Mouse (Mus musculus) embryonic facial prominence, embryonic 13.5 days (tissue): ENCODE results near the gene Ntm. TPM values are rescaled to one million over a fixed set of nuclear protein-coding genes. Genes with fewer than 3 reads are reported as not detected.

Experiments
- ATAC-seq: fragments of 200-750 bp; cut with Nextera tagmentation; 2 replicates; pipeline ENCODE4 v1.8.0; 2017; ENCODE audit warnings: low read depth; ENCODE audit not compliant: insufficient number of reproducible peaks, insufficient read depth, low FRiP score, low TSS enrichment
- H3K27ac ChIP-seq: fragments of 300-500 bp; sonication (generic); 2 replicates; pipeline ENCODE4 v1.5.1; 2015; ENCODE audit warnings: moderate library complexity, mild to moderate bottlenecking, inconsistent platforms
- H3K27me3 ChIP-seq: fragments of 300-500 bp; sonication (generic); 2 replicates; pipeline ENCODE4 v1.6.1; 2015; ENCODE audit warnings: mild to moderate bottlenecking, inconsistent platforms
- H3K36me3 ChIP-seq: fragments of 300-500 bp; sonication (generic); 2 replicates; pipeline ENCODE4 v1.6.1; 2015; ENCODE audit warnings: mild to moderate bottlenecking, inconsistent platforms
- H3K4me1 ChIP-seq: fragments of 300-500 bp; sonication (generic); 2 replicates; pipeline ENCODE4 v1.6.1; 2015; ENCODE audit warnings: inconsistent platforms
- H3K4me2 ChIP-seq: fragments of 300-500 bp; sonication (generic); 2 replicates; pipeline ENCODE4 v1.6.1; 2015; ENCODE audit warnings: moderate library complexity, mild to moderate bottlenecking, inconsistent platforms
- H3K4me3 ChIP-seq: fragments of 300-500 bp; sonication (generic); 2 replicates; pipeline ENCODE4 v1.5.1; 2015; ENCODE audit warnings: mild to moderate bottlenecking, inconsistent platforms
- H3K9ac ChIP-seq: fragments of 300-500 bp; sonication (generic); 2 replicates; pipeline ENCODE4 v1.6.1; 2015; ENCODE audit warnings: mild to moderate bottlenecking, inconsistent platforms
- H3K9me3 ChIP-seq: fragments of 300-500 bp; sonication (generic); 2 replicates; pipeline ENCODE4 v1.6.1; 2016; ENCODE audit warnings: inconsistent platforms
- WGBS: fragments of 180-500 bp; shearing (Covaris S2); methylation state at CpG from one replicate; pipeline ENCODE4 v1.1.7; 2015; ENCODE audit warnings: mixed read lengths; 5-methylcytosine and 5-hydroxymethylcytosine counted together
- polyA plus RNA-seq: library from polyadenylated mRNA; unstranded; fragments of >200 nt; fragmentation: Nextera tagmentation; extraction: Ambion mirVana; gene quantifications from 2 replicates; pipeline ENCODE4 v1.2.1, GENCODE M21; 2015

Gene Ntm
- polyA plus RNA-seq, 1 experiment from 2014 or later = 16.1 TPM

DNA sequence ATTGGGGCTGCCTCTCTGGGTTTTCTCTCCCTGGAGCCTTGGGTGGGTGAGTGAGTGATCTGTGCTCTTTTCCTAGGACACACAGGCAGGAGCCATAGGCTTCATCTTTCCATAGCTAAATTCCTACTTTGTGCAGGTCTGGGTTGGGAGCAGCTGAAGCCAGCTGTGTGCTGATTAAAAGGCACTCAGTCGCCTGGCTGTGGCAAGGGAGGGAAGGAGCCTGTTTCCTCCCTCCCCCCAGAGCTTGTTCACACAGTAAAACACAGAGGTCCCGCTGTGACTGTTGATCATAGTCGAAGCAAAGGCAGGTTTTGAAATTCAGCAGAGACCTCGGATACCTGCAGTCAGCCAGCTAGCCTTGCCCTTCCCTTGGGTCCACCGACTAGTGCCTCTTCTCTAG is 282.3 kb downstream of the Ntm start:
- no peak overlapping the region for H3K9ac ChIP-seq
- H3K9me3 ChIP-seq = no peaks in the 10 kb centered on the region
- peaks cover 13% of the 10 kb centered on the region for H3K4me1 ChIP-seq
- H3K4me3 ChIP-seq = no peak overlapping the region
- H3K4me2 ChIP-seq = no peak overlapping the region
- no peaks in the 10 kb centered on the region for H3K27me3 ChIP-seq
- H3K36me3 ChIP-seq = no peaks in the 10 kb centered on the region
- no peak overlapping the region for H3K27ac ChIP-seq
- 18% methylated on average over 5 of the region's 5 CpGs for WGBS
- no peak for ATAC-seq

- H3K27ac ChIP-seq = no peak overlapping the region
- H3K4me3 ChIP-seq = no peak overlapping the region
- ATAC-seq = no peak
- peaks cover 4% of the 10 kb centered on the region for H3K4me1 ChIP-seq
- no peaks in the 10 kb centered on the region for H3K27me3 ChIP-seq
- no peak overlapping the region for H3K4me2 ChIP-seq
- no peaks in the 10 kb centered on the region for H3K9me3 ChIP-seq
- H3K36me3 ChIP-seq = no peaks in the 10 kb centered on the region
- no peak overlapping the region for H3K9ac ChIP-seq
- 62% methylated on average over 8 of the region's 8 CpGs for WGBS
Measured at GRCm38 (mm10) chr9:29673911-29674310, 289.0 kb downstream of the Ntm start.

DNA sequence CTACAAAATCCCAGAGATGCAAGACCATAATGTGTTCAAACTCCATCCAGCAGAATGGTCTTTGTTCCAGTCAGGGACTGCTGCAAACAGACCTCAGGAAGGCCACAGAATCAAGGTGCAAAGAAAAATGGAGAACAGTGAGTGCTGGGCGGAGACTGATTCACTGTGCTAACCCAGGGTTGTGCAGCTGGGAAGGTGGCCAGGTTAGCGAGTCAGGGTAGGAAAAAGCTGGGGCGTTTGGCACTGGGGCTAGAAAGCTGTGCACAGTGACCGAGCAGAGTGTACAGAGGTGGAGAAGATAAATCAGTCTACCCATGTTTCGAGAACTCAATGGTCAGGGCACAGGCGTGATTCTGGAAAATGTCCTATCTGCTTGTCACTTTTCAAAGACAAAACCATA is 291.1 kb downstream of the Ntm start:
- no peak for ATAC-seq
- H3K27ac ChIP-seq = no peak overlapping the region
- H3K27me3 ChIP-seq = no peaks in the 10 kb centered on the region
- H3K4me3 ChIP-seq = no peak overlapping the region
- H3K36me3 ChIP-seq = no peaks in the 10 kb centered on the region
- peaks cover 4% of the 10 kb centered on the region for H3K4me1 ChIP-seq
- H3K9ac ChIP-seq = no peak overlapping the region
- H3K9me3 ChIP-seq = no peaks in the 10 kb centered on the region
- 84% methylated on average over 6 of the region's 6 CpGs for WGBS
- H3K4me2 ChIP-seq = no peak overlapping the region

GRCm38 (mm10) chr9:29663286-29663685 is 299.7 kb downstream of the Ntm start:
- H3K4me2 ChIP-seq = no peak overlapping the region
- H3K27me3 ChIP-seq = no peaks in the 10 kb centered on the region
- no peak for ATAC-seq
- no peaks in the 10 kb centered on the region for H3K36me3 ChIP-seq
- H3K9me3 ChIP-seq = no peaks in the 10 kb centered on the region
- H3K4me1 ChIP-seq = no peaks in the 10 kb centered on the region
- WGBS = 73% methylated on average over 7 of the region's 7 CpGs
- H3K9ac ChIP-seq = no peak overlapping the region
- H3K4me3 ChIP-seq = no peak overlapping the region
- no peak overlapping the region for H3K27ac ChIP-seq

DNA sequence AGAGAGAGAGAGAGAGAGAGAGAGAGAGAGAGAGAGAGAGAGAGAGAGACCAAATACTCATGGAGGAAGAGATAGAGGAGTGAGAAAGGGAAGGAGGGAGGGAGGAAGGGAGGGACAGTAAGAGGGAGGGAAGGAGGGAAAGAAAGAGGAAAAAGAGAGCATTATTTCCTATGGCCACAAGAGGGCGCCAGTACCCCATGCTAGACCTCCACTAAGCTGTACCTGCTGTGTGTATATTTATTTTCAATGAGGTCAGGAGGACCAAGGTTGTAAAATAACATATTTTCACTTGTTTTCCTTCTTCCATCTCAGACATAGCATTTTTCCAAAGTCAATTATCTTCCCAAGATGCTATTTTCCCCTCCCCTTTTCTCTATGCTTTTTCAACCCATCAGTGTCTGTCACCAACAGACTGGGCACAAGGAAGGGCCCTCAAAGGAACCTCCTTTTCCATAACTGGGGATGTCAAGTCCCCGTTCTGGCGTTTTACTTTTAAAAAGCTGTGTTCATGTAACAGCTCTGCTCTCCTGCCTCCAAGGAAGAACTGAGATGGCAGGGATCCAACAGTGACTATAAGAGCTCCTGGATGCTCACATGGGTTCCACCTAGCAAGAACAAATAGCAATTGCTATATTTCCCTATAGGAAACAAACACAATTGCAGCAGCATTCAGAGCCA is 301.3 kb downstream of the Ntm start:
- ATAC-seq = no peak
- WGBS = 25% methylated on average over 3 of the region's 3 CpGs

DNA sequence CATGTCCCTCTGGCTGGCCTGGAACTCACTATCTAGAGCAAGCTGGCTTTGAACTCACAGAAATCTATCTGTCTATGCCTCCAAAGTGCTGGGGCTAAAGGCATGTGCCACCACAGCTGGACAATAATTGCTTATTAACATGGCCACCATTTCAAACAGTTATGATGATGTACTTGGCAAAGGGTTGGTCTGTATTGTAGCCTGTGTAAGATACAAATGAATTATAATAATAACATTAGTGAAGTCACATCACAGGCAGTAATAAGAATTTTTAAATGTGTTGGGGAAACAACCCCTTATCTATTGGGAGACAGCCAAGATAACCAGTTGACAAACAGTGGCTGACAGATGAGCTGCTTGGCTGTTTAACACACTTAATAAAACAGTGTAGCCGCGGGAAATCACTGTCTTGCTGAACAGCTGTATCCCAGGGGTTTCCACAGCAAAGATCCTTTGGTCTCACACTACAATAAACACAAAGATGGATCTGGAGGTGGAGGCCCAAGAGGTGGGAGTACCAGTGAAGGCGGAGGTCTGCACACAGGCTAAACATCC is 302.8 kb downstream of the Ntm start:
- WGBS = 80% methylated on average over 3 of the region's 3 CpGs
- H3K9me3 ChIP-seq = no peaks in the 10 kb centered on the region
- no peak for ATAC-seq

More for the DNA sequence above, 301.3 kb downstream of the Ntm start:
- H3K36me3 ChIP-seq = no peaks in the 10 kb centered on the region
- H3K27ac ChIP-seq = no peak overlapping the region
- H3K27me3 ChIP-seq = no peaks in the 10 kb centered on the region
- no peak overlapping the region for H3K4me2 ChIP-seq
- no peaks in the 10 kb centered on the region for H3K9me3 ChIP-seq
- no peaks in the 10 kb centered on the region for H3K4me1 ChIP-seq
- no peak overlapping the region for H3K4me3 ChIP-seq
- H3K9ac ChIP-seq = no peak overlapping the region

GRCm38 (mm10) chr9:29657761-29658465 is 305.0 kb downstream of the Ntm start:
- Histone ChIP-seq H3K36me3 (no peaks in the 10 kb centered on the region), H3K9ac (no peak overlapping the region), H3K27me3 (peaks cover 6% of the 10 kb centered on the region; the same call in 1 of the 2 replicates), H3K4me2 (no peak overlapping the region), H3K4me3 (no peak overlapping the region), H3K9me3 (no peaks in the 10 kb centered on the region), H3K27ac (no peak overlapping the region), H3K4me1 (no peaks in the 10 kb centered on the region)
- WGBS = 83% methylated on average over 7 of the region's 7 CpGs
- no peak for ATAC-seq

More for the DNA sequence above, 302.8 kb downstream of the Ntm start:
- Histone ChIP-seq H3K4me1 (no peaks in the 10 kb centered on the region), H3K9ac (no peak overlapping the region), H3K27me3 (no peaks in the 10 kb centered on the region), H3K27ac (no peak overlapping the region), H3K4me2 (no peak overlapping the region), H3K36me3 (no peaks in the 10 kb centered on the region), H3K4me3 (no peak overlapping the region)

GRCm38 (mm10) chr9:29654885-29655284 is 308.1 kb downstream of the Ntm start:
- Histone ChIP-seq H3K36me3 (no peaks in the 10 kb centered on the region), H3K4me1 (no peaks in the 10 kb centered on the region), H3K27ac (no peak overlapping the region), H3K4me3 (no peak overlapping the region), H3K9ac (no peak overlapping the region), H3K4me2 (no peak overlapping the region), H3K9me3 (no peaks in the 10 kb centered on the region), H3K27me3 (peaks cover 6% of the 10 kb centered on the region; the same call in 1 of the 2 replicates)
- ATAC-seq = no peak
- WGBS = 10% methylated on average over 6 of the region's 6 CpGs

GRCm38 (mm10) chr9:29653678-29654235 is 309.2 kb downstream of the Ntm start:
- no peak overlapping the region for H3K4me3 ChIP-seq
- ATAC-seq = no peak
- no peaks in the 10 kb centered on the region for H3K36me3 ChIP-seq
- H3K9me3 ChIP-seq = no peaks in the 10 kb centered on the region
- H3K9ac ChIP-seq = no peak overlapping the region
- H3K4me2 ChIP-seq = no peak overlapping the region
- peaks cover 6% of the 10 kb centered on the region; the same call in 1 of the 2 replicates for H3K27me3 ChIP-seq
- H3K4me1 ChIP-seq = no peaks in the 10 kb centered on the region
- no peak overlapping the region for H3K27ac ChIP-seq
- 57% methylated on average over 14 of the region's 14 CpGs for WGBS

- Histone ChIP-seq H3K27ac (no peak overlapping the region), H3K36me3 (no peaks in the 10 kb centered on the region), H3K27me3 (peaks cover 6% of the 10 kb centered on the region; the same call in 1 of the 2 replicates), H3K4me2 (no peak overlapping the region), H3K9ac (no peak overlapping the region), H3K4me1 (0 out of 2 replicates have a peak, but pooled peaks cover under 1% of the 10 kb centered on the region), H3K9me3 (no peaks in the 10 kb centered on the region), H3K4me3 (no peak overlapping the region)
- WGBS = 78% methylated on average over 7 of the region's 7 CpGs
- ATAC-seq = no peak
Measured at GRCm38 (mm10) chr9:29652854-29653253, 310.1 kb downstream of the Ntm start.

DNA sequence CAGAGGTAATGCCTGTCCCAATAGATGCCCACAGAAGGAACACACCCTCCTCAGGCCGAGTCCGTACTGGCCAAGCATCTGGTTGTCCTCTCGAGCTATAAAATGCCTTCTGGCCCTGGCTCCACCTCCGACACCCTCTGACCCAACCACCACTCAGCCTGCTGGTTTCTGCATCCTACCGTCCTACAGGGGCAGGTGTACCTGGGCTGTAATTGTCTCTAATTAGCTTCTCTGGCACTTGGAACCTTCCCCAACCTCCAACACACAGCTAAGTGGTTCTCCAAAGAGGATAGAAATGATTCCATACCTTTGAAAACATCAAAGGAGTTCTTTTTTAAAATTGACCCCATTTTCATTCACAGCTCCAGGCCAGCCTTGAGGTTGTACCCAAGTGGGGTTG is 311.1 kb downstream of the Ntm start:
- WGBS = 65% methylated on average over 5 of the region's 5 CpGs
- no peak for ATAC-seq
- Histone ChIP-seq H3K9me3 (0 out of 2 replicates have a peak, but pooled peaks cover 4% of the 10 kb centered on the region), H3K4me1 (peaks cover 5% of the 10 kb centered on the region; the same call in 1 of the 2 replicates), H3K36me3 (no peaks in the 10 kb centered on the region), H3K9ac (no peak overlapping the region), H3K4me3 (no peak overlapping the region), H3K27me3 (peaks cover 6% of the 10 kb centered on the region; the same call in 1 of the 2 replicates), H3K27ac (no peak overlapping the region), H3K4me2 (no peak overlapping the region)
